Mouse (Mus musculus) heart, adult 11 months (tissue): ENCODE data around the gene Tmem141.

Source experiments
- DNase-seq: peaks from one replicate; pipeline ENCODE4 v3.0.0; 2022

Gene Tmem141

GRCm38 (mm10) chr2:25602526-25602925, 19.3 kb downstream of the Tmem141 start:
- no peak for DNase-seq

GRCm38 (mm10) chr2:25600037-25600436, 21.8 kb downstream of the Tmem141 start:
- DNase-seq = no peak

GRCm38 (mm10) chr2:25598749-25599148, 23.1 kb downstream of the Tmem141 start:
- DNase-seq = no peak

- no peak for DNase-seq
Observed at GRCm38 (mm10) chr2:25596765-25597510, 24.9 kb downstream of the Tmem141 start.

DNA sequence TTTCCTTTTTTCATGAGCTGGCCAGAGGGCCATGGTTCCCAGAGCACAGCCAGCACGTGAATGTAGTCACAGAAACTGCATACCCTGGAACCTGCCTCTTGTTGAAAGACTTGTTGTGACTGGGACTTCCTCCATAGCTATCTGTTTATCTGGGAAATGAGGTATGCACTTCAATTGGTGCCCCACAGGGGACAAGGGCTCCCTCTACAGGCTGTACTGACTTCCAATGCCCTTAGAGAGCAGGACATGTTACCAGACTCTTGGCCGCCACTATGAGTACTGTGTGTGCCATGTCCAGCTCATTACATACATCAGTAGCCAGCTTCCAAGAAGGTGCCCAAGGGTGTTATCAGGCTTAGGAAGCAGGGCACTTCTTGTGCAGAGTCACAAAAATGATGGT, 29.9 kb downstream of the Tmem141 start:
- peak; percentile 84 for DNase-seq

GRCm38 (mm10) chr2:25588227-25588907, 33.4 kb downstream of the Tmem141 start:
- no peak for DNase-seq

GRCm38 (mm10) chr2:25587290-25587689, 34.5 kb downstream of the Tmem141 start:
- peak; percentile 89 for DNase-seq

DNA sequence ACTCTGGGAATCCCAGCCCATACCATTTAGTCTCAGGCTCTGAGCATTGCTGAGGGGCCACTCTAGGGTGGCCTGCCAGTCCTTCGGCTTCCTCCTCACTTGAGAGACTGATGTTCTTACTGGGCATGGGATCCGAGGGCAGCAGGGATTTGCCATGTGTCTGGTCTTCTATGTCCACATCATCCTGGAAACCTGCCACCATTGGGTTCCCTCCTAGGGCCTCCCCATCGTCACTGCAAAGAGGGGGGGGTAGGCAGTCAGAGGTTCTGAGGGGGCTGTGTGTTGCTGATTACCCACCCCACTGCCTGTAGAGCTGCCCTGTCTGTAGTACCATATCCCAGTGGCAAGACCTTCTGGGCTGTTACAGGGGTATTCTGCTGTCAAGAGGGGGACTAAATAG, 36.2 kb downstream of the Tmem141 start:
- DNase-seq = no peak

GRCm38 (mm10) chr2:25584856-25585255, 36.9 kb downstream of the Tmem141 start:
- no peak for DNase-seq

- DNase-seq = no peak
Observed at GRCm38 (mm10) chr2:25584152-25584551, 37.7 kb downstream of the Tmem141 start.

- no peak for DNase-seq
Observed at GRCm38 (mm10) chr2:25583571-25583970, 38.2 kb downstream of the Tmem141 start.

DNA sequence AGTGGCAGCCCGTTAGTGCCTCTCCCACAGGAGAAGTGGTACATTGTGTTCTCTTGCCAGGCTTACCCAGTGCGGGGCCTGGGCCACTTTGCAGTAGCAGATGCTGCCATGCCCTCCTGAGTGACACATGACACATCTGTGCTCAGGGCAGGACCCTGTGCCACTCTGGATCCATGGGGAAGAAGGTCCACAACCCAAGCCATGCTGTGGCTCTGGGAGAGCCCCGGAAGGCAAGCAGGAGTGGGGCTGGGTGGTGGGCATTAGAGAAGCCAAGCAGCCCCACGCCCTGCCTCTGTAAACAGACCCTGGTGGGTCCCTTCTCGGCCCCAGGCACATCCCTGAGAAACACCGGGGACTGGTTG, 38.7 kb downstream of the Tmem141 start:
- DNase-seq = peak; percentile 95

DNA sequence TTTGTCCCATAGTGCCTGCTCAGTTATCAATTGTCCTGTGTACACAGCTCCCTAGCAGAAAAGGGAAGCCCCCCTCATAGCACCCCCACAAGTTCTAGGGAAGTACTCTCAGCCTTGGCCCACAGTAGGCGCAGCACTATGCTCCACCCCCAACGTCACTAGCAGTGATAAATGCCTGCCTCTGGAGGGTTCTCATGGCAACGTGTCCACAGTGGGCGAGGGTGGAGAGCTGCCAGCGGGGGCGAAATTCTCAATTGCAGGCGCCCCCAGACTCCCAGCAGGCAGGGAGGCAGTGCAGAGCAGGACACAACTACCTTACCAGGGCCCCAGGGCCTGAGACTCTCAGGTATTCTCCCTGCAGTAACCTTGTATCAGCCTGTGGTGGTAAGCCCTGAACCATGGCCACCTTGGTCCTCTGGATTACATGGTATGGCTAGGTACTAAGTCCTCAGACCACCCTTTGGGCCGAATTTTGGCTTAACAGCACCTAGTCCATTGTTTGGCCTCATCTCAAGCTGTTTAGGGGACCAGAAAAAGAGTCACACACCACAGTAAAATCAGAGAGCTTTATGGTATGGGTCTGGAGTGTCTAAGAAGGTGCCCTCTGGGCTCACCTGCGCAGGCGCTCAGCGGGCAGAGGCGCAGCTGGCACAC, 39.2 kb downstream of the Tmem141 start:
- no peak for DNase-seq

DNA sequence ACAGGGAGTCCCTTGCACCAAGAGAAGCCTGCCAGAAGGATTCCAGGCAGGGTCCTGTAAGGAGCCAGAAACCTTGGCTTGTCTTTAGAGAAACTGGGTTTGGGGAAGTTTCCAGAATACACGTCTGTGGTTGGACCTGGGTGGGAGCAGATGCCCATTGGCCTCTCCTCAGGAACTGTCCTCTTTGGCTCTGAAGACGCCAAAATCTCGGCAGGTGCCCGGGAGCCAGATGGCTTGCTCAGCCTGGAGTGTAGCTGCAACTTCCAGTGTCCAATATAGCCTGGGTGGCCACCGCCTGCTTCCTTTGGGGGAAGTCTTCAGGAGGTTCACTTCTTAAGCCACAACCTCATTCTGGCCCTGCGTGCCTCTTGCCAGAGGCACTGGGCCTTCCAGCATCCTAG, 39.9 kb downstream of the Tmem141 start:
- peak; percentile 93 for DNase-seq

DNA sequence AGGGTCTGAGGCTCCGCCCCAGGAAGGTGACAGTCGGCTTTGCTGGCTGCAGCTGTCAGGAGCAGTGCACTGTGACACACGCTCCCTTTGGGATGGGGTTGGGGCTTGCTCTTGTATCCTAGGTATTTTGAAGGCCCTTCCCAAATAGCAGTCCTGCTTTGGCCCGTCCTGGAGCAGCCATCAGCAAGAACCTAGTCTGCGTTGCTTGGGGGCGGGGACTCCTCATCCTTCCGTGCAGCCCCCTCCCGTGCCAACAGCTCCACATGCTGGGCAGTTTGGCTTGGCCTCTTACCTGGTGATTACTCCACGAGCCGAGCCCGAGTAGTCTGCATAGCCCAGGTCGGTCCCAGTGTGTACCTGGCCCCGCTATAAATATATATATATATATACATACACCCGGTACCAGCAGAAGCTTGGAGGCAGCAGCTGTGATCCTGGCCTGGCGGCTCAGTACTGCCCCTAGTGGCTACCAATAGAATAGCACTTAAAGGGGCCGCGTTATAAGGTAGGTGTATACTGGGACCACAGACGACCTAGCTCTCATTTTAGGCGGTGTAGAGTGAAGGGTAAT, 40.4 kb downstream of the Tmem141 start, which contains the start of gene Ajm1:
TSS of gene Ajm1 (minus strand) at position 464 of the 571 bp plus-strand sequence.
- peak; percentile 97 for DNase-seq

DNA sequence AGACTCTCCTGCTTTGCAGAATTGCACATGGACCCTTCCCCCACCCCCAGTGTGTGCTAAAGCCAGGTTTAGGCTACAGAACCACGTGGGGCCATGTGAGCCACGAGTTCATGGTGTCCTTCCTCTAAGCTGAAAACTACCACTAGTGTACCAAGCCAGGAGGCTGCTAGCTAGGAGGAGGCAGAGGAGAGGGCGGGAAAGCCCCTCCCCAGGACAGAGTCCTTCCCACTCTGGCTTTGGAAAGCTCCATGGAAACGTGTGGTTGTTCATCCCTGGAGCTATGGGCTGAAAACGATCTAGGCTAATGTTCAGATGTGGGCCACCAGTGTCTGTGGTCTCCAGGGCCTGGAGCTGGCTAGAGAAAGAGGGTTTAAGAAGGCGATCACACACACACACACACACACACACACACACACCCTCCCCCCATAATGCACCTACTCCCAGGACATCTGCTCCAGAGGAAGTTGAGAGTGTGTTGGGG, 41.1 kb downstream of the Tmem141 start:
- no peak for DNase-seq

- DNase-seq = peak; percentile 94
Observed at GRCm38 (mm10) chr2:25579737-25580460, 41.9 kb downstream of the Tmem141 start.

GRCm38 (mm10) chr2:25578796-25579736, 42.7 kb downstream of the Tmem141 start:
- peak; percentile 91 for DNase-seq

DNA sequence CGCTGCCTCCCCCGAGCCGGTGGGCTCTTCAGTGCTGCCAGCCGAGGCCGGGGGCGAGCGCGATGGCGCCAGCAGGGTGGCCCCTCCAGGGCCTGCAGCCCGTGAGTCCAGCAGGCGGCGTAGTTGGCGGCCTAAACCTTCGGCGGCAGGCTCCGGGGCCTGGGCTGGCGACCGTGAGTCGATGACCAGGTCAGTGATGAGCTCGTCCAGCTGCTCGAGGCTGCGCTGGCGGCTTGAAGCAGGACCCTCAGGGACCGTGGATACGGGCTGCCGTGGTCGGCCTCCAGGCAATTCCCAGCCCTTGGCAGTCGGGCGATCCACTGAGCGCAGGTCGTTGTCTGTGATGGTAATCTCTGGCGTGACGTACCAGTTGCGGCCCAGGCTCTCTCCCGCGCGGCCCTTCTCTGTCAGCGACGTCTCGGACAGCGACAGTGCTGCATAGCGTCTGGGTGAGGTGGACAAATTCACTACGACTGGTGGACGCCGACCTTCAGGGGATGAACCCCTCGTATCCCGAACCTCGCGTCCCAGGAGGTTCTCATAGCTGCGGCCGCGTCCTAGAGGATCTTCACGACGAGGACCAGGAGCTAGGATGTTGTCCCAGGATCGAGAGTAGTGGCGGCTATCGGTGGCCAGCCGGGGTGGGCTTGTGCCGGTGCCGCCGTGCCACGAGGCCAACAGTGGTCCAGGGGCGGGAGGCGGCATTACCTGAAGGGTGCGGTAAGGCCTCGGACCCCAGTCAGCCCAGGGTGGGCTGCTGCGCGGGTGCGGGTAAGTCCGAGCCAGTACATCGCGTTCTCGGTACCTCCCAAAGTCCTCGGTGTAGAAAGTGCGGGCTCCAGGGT, 43.6 kb downstream of the Tmem141 start:
- peak; percentile 88 for DNase-seq
